Mouse (Mus musculus): ENCODE results near the gene Pde4dip.

GRCm38 (mm10) chr3:97918885-97919550 lies 30.5 kb upstream of the Pde4dip start:
- TF ChIP-seq CTCF (IDR thresholded peaks at IDR 0.05) (no peak), POLR2A (IDR thresholded peaks at IDR 0.05; ENCODE audit: insufficient read depth, low read depth, low read length) (no peak)
